Mouse (Mus musculus): Measurements from ENCODE around the gene Plekha5.

GRCm38 (mm10) chr6:140623226-140624095 is 199.6 kb downstream of the Plekha5 start:
- TF ChIP-seq POLR2A (IDR thresholded peaks at IDR 0.05; ENCODE audit: insufficient read depth, low read depth, low read length) = peak; percentile 59; the same call in 1 of the 2 replicates
- TF ChIP-seq CTCF (IDR thresholded peaks at IDR 0.05; ENCODE audit: insufficient read depth, low read depth, low read length) = no peak

All from olfactory bulb, adult 2 months (tissue).